Mouse (Mus musculus) cortical plate, adult 2 months (tissue): ENCODE results near the gene Lim2.

ENCODE experiments used
- CTCF ChIP-seq: fragments of 200-500 bp; IDR thresholded peaks from 2 replicates; pipeline ENCODE4 v1.5.1; 2011; ENCODE audit warnings: mild to moderate bottlenecking, control low read depth, low read length; ENCODE audit not compliant: insufficient read depth; ENCODE audit errors: extremely low read depth
- POLR2A ChIP-seq: fragments of 200-500 bp; IDR thresholded peaks from 2 replicates; pipeline ENCODE4 v1.6.1; 2011; ENCODE audit warnings: mild to moderate bottlenecking, low read length, control low read depth; ENCODE audit not compliant: insufficient read depth; ENCODE audit errors: extremely low read depth

GRCm38 (mm10) chr7:43465344-43466098 is 38.1 kb downstream of the Lim2 start:
- TF ChIP-seq CTCF = no peak
- TF ChIP-seq POLR2A = no peak
